Comparison of ENCODE assay signal across 8 mouse cellular contexts in genomic region chr15:102404608-102405488, GRCm38 (mm10). TPM values are rescaled to one million over a fixed set of nuclear protein-coding genes. Genes with fewer than 3 reads are reported as not detected.
DNase-seq lines count a peak whose midpoint lies in the region; ATAC-seq and TF ChIP-seq lines count a peak whose summit lies in the region.

No protein-coding gene starts in this region.

- peak overlapping the region; percentile 69 for H3K4me3 ChIP-seq in layer of hippocampus, adult 2 months
- H3K4me3 ChIP-seq in brown adipose tissue, adult 24 weeks (ENCODE audit: insufficient read depth, low read depth, low read length): peak overlapping the region; percentile 70
- H3K4me3 ChIP-seq in liver, embryonic 16.5 days (ENCODE audit: low read depth, low read length): peak overlapping the region; percentile 86

- H3K27me3 ChIP-seq in liver, embryonic 16.5 days (ENCODE audit: control insufficient read depth, insufficient read depth, low read depth, low read length): no peaks in the 10 kb centered on the region

- WGBS in liver, embryonic 16.5 days (ENCODE audit: insufficient replicate concordance): 12% methylated on average over 34 of the region's 34 CpGs

- H3K27ac ChIP-seq in layer of hippocampus, adult 2 months: peak overlapping the region; percentile 97
- peak overlapping the region; percentile 99 for H3K27ac ChIP-seq in brown adipose tissue, adult 24 weeks (replicated peaks; ENCODE audit: low read depth, low read length)
- peak overlapping the region; percentile 100 for H3K27ac ChIP-seq in liver, embryonic 16.5 days (ENCODE audit: low read length)

- no peaks in the 10 kb centered on the region for H3K9me3 ChIP-seq in liver, embryonic 16.5 days (replicated peaks; ENCODE audit: control insufficient read depth, low read length)

- ATAC-seq in granulocyte monocyte progenitor cell, adult 5-6 weeks (replicated peaks; ENCODE audit: poor library complexity, severe bottlenecking): peak; percentile 45; the same call in 1 of the 2 replicates
- ATAC-seq in liver, embryonic 16.5 days (ENCODE audit: low read depth): peak; percentile 8

- H3K4me2 ChIP-seq in liver, embryonic 16.5 days (ENCODE audit: low read depth, low read length): peak overlapping the region; percentile 85

- no peak for DNase-seq in layer of hippocampus, adult 2 months (ENCODE audit: low spot score in 2 of 2)
- DNase-seq in layer of hippocampus, adult 8-10 months (ENCODE audit: low spot score in 2 of 2): no peak
- no peak for DNase-seq in adrenal gland, postnatal 36 days
- DNase-seq in right cerebral cortex, postnatal 25 days: no peak
- DNase-seq in lung, postnatal 10 days: no peak

- peaks cover 23% of the 10 kb centered on the region for H3K36me3 ChIP-seq in liver, embryonic 16.5 days (ENCODE audit: control insufficient read depth, insufficient read depth)

- H3K4me1 ChIP-seq in brown adipose tissue, adult 24 weeks (ENCODE audit: control insufficient read depth, insufficient read depth, insufficient read length, low read length): peaks cover 16% of the 10 kb centered on the region
- H3K4me1 ChIP-seq in liver, embryonic 16.5 days (ENCODE audit: control insufficient read depth, low read depth, low read length): peaks cover 47% of the 10 kb centered on the region

- H3K9ac ChIP-seq in liver, embryonic 16.5 days (ENCODE audit: low read depth, low read length): peak overlapping the region; percentile 90

- TF ChIP-seq CTCF in layer of hippocampus, adult 2 months (conservative IDR thresholded peaks at IDR 0.05): peak; percentile 80

RNA-seq across cellular contexts. Expression of gene Sp1, which starts 1.1 kb away (rescaled TPM):
- total RNA-seq in layer of hippocampus, adult 2 months (2021): 10 to 100 TPM; 23.1 to 33.0 TPM
- 10 to 100 TPM; 27.4 to 30.1 (median 28.8) TPM for total RNA-seq in layer of hippocampus, adult 8-10 months (2022)
- 16.1 and 17.9 TPM in 2 replicates for polyA plus RNA-seq in brown adipose tissue, adult 24 weeks (2012; ENCODE audit: insufficient read depth, insufficient read length, missing spikeins)
- total RNA-seq in granulocyte monocyte progenitor cell, adult 5-6 weeks (2014; fragmentation: Nextera tagmentation): 59.6 and 71.6 TPM in 2 replicates
- total RNA-seq in granulocyte monocyte progenitor cell, adult 5-6 weeks (2017): 52.0 and 56.1 TPM in 2 replicates
- 3.7 TPM in 2 replicates for polyA plus RNA-seq in liver, embryonic 16.5 days (2015; fragmentation: Nextera tagmentation; extraction: Ambion mirVana)
- total RNA-seq in adrenal gland, postnatal 36 days (2021): 10 to 100 TPM; 78.9 to 79.7 TPM

RNA-seq across cellular contexts. Expression of gene Sp7, which starts 37.9 kb away (rescaled TPM):
- under 1 TPM; 0.32 to 0.49 TPM for total RNA-seq in layer of hippocampus, adult 2 months (2021)
- total RNA-seq in layer of hippocampus, adult 8-10 months (2022): under 1 TPM; 0.37 to 0.78 (median 0.59) TPM
- not detected in 2 replicates for polyA plus RNA-seq in brown adipose tissue, adult 24 weeks (2012; ENCODE audit: insufficient read depth, insufficient read length, missing spikeins)
- not detected in 2 replicates for total RNA-seq in granulocyte monocyte progenitor cell, adult 5-6 weeks (2014; fragmentation: Nextera tagmentation)
- not detected in 2 replicates for total RNA-seq in granulocyte monocyte progenitor cell, adult 5-6 weeks (2017)
- 0.02 TPM in 1 of 2 replicates, not detected in the other for polyA plus RNA-seq in liver, embryonic 16.5 days (2015; fragmentation: Nextera tagmentation; extraction: Ambion mirVana)
- total RNA-seq in adrenal gland, postnatal 36 days (2021): under 1 TPM in 1 of 2 experiments, not detected in 1; 0.16 TPM

RNA-seq across cellular contexts. Expression of gene Amhr2, which starts 40.3 kb away (rescaled TPM):
- 1 to 10 TPM in 1 of 2 experiments, under 1 TPM in 1; 0.66 to 1.2 TPM for total RNA-seq in layer of hippocampus, adult 2 months (2021)
- total RNA-seq in layer of hippocampus, adult 8-10 months (2022): 1 to 10 TPM in 2 of 4 experiments, under 1 TPM in 2; 0.40 to 2.0 (median 1.1) TPM
- 1.9 and 4.0 TPM in 2 replicates for polyA plus RNA-seq in brown adipose tissue, adult 24 weeks (2012; ENCODE audit: insufficient read depth, insufficient read length, missing spikeins)
- not detected in 2 replicates for total RNA-seq in granulocyte monocyte progenitor cell, adult 5-6 weeks (2014; fragmentation: Nextera tagmentation)
- not detected in 2 replicates for total RNA-seq in granulocyte monocyte progenitor cell, adult 5-6 weeks (2017)
- 0.04 and 0.07 TPM in 2 replicates for polyA plus RNA-seq in liver, embryonic 16.5 days (2015; fragmentation: Nextera tagmentation; extraction: Ambion mirVana)
- 1 to 10 TPM; 1.2 to 2.5 TPM for total RNA-seq in adrenal gland, postnatal 36 days (2021)

RNA-seq across cellular contexts. Expression of gene Prr13, which starts 54.0 kb away (rescaled TPM):
- total RNA-seq in layer of hippocampus, adult 2 months (2021): 10 to 100 TPM; 40.2 to 42.7 TPM
- 10 to 100 TPM; 34.4 to 49.3 (median 40.9) TPM for total RNA-seq in layer of hippocampus, adult 8-10 months (2022)
- 36.8 and 54.7 TPM in 2 replicates for polyA plus RNA-seq in brown adipose tissue, adult 24 weeks (2012; ENCODE audit: insufficient read depth, insufficient read length, missing spikeins)
- total RNA-seq in granulocyte monocyte progenitor cell, adult 5-6 weeks (2014; fragmentation: Nextera tagmentation): 75.2 and 97.2 TPM in 2 replicates
- 35.4 and 53.4 TPM in 2 replicates for total RNA-seq in granulocyte monocyte progenitor cell, adult 5-6 weeks (2017)
- polyA plus RNA-seq in liver, embryonic 16.5 days (2015; fragmentation: Nextera tagmentation; extraction: Ambion mirVana): 120 and 139 TPM in 2 replicates
- 100 to 1,000 TPM; 112 to 116 TPM for total RNA-seq in adrenal gland, postnatal 36 days (2021)

RNA-seq across cellular contexts. Expression of gene Aaas, which starts 54.3 kb away (rescaled TPM):
- total RNA-seq in layer of hippocampus, adult 2 months (2021): 10 to 100 TPM; 24.5 to 26.5 TPM
- total RNA-seq in layer of hippocampus, adult 8-10 months (2022): 10 to 100 TPM; 20.6 to 33.5 (median 24.7) TPM
- polyA plus RNA-seq in brown adipose tissue, adult 24 weeks (2012; ENCODE audit: insufficient read depth, insufficient read length, missing spikeins): 13.2 and 20.7 TPM in 2 replicates
- 120 and 123 TPM in 2 replicates for total RNA-seq in granulocyte monocyte progenitor cell, adult 5-6 weeks (2014; fragmentation: Nextera tagmentation)
- 147 and 153 TPM in 2 replicates for total RNA-seq in granulocyte monocyte progenitor cell, adult 5-6 weeks (2017)
- 39.3 and 42.4 TPM in 2 replicates for polyA plus RNA-seq in liver, embryonic 16.5 days (2015; fragmentation: Nextera tagmentation; extraction: Ambion mirVana)
- 10 to 100 TPM; 13.7 to 16.2 TPM for total RNA-seq in adrenal gland, postnatal 36 days (2021)
